Mouse (Mus musculus) heart, adult 9 months (tissue): Measurements from ENCODE around the gene Yeats2.
A peak's percentile ranks its signal among the peaks of the same experiment; 100 is the strongest.
"Not testable (repeated sequence)": the region's sequence is repeated elsewhere in the genome, so short reads cannot be mapped to it uniquely, and the experiment has no call there.

Source experiments
- DNase-seq, 2 experiments: peaks; one replicate each; pipeline ENCODE4 v3.0.0; 2022; ENCODE audit warnings: low spot score in 2 of 2

Gene Yeats2

DNA sequence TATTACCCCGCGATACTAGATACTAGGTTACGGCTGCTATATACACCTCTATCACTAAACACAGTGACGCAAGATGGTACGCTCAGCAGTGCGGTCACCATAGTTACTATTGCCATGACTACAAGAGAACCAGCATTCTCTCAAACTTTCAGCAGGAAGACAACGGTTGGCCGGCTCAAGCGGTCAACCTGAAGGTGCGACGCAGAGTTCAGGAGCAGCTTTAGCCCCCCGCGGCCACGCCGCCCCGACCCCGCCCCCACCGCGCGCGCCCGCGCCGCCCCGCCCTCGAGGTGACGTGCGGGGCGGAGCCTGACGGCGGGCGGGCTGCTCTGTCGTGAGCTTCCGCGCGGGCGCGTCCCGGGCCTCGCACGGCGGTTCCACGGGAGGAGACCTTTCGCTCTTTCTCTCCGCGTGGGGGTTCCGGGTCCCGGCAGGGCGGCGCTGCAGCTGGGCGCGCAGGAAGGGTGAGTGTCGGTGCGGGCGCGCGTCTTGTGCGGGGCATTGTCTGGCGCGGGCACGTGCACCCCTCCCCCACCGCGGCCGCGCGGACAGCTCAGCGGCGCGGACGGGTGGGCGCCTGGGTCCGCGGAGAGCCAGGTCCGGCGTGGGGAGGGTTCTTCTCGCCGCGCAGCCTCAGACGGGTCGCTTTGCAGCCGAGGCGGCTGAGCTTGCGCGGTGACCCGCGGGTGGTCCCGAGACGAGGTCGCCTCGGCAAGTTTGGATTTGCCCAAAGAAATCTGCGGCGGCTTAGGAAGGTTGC, at the start of gene Yeats2:
Gene Yeats2, plus strand, starts transcription at position 292 of the 760 bp plus-strand sequence.
- peak; percentile 83 to 86 for DNase-seq

DNA sequence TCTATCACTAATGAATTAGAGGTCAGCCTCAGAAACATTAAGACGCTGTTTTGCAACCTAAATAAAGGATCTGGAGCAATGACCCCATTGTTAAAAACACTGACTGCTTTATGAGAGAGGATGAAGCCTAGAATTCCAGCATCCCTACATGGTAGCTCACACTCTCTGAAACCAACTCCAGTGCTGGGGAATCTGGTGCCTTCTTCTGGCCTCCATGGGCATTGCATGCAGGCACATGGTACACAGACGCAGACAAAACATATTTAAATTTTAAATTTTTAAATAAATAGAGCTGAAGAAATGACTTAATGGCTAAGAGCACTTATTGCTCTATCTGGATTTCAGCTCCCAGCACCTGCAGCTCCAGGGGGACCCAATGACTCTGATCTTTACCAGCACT, 44.9 kb upstream of the Yeats2 start:
- DNase-seq, result no peak

DNA sequence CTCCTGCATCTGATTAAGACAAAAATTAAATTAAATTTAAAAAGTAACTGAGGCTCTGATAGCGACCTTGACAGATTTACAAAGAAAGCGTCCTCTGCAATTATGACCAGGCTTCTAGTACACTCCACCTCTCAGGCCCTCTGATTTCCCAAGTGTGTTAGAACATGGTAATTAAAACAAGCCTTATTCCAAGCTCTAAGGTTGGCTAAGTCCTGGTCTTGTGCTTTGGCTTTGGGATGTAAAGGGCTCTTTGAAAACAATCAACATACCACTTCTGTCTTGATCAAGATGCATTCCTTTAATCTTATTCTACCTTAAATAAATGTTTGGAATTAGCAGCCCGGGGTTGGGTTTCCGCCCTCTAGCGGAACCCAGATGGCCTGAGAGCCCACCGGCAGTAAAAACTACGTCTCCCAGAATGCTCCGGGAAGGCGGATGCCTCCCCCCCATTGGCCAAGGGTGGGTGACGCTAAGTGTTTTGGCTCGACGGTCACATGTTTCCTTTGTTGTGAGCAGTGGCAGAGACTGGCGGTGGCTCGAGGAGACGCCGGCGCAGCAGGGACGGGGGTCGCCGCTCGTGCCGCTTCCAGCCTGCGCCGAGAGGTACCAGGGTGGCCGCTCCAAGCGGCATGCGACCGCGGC, 43.7 kb upstream of the Yeats2 start, which contains the start of gene Klhl24:
Gene Klhl24, plus strand, starts transcription at position 474 of the 642 bp plus-strand sequence.
- DNase-seq, result peak; percentile 95 to 96

DNA sequence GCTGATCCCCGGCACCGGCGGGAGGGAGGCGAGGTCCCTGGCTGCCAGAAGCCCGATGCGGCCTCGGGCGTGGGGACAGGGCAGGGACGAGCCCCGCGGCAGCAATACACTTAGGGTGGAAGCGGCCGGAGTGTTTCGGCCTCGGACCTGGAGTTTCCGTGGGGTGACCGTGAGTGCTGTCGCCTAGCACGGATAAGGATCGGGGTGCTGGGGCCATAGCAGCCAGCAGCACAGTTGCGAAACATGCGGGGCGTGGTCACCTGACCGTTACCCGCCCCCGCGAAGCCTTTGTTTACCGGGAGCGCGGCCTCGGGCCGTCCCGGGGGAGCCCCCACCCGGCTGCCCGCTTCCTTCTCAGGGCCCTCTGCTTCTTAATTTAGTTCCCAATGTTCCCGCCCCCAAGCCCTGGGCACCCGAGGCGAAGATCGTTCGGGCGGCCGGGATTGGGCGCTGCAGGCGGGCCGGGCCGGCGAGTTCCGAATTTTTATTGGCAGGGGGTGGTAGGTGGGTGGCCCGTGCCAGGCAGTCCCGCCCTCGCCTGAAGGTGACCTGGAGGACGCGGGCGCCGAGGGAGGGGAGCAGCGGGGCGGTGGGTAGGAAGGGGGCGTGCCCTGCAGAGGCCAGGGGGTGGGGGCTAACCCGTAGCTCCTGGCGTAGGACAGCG, 43.0 kb upstream of the Yeats2 start:
- peak; percentile 96 to 98 for DNase-seq

DNA sequence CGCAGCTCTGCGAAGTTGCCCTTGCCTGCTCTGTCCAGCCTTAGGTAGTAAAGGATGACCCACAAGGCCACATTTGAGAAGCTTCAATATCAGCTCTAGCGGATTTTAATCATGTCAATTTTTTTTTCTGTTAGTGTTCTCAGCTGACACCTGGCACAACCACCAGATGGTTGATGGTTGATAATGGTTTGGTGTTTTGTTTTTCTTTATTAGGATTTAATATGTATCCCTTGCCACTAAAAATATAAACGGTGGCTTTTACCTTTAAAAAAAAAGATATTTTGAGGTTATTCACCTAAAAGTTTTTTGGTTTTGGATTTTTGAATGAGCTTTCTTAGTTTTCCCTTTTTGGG, 42.5 kb upstream of the Yeats2 start:
- DNase-seq, result no peak

DNA sequence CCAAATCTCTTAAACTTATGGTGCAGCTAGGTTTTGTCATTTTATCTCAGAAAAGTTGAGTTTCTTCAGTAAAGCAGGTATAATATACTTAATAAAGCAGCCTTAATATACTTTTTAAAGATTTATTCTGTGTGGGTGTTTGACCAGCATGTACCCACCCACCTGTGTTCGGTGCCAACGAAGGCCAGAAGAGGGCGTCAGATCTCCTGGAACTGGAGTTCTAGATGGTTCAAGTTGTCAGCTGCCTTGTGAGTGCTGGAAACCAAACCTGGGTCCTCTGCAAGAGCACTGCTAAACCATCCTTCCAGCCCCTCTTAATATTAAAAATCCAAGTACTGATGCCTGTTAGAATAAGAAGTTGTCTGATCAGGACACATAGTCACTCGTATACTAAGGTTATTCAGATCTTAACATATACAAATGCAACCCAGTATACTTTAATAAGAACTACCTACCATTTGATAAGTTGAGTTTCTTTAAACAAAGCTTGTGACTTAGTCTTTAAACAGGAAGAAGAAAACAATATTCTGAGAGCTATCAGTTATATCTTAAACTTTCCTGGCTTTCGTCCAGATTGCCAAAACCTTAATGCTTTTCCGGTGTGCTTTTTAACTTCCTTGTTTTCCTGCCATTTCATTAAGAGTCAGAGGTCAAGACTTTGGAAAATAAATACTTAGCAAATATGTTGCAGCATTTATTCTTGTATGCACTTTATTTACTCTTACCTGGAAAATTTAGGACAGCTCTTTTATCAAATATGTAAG, 41.8 kb upstream of the Yeats2 start:
- DNase-seq, result peak; percentile 24 to 28

DNA sequence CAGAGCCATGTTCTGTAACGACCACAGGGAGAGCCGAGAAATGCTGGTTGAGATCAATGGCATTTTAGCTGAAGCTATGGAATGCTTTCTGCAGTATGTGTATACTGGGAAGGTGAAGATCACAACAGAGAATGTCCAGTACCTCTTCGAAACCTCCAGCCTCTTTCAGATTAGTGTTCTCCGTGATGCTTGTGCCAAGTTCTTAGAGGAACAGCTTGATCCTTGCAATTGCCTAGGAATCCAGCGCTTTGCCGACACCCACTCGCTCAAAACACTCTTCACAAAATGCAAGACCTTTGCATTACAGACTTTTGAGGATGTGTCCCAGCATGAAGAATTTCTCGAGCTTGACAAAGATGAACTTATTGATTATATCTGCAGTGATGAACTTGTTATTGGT, 33.9 kb upstream of the Yeats2 start:
- no peak for DNase-seq

DNA sequence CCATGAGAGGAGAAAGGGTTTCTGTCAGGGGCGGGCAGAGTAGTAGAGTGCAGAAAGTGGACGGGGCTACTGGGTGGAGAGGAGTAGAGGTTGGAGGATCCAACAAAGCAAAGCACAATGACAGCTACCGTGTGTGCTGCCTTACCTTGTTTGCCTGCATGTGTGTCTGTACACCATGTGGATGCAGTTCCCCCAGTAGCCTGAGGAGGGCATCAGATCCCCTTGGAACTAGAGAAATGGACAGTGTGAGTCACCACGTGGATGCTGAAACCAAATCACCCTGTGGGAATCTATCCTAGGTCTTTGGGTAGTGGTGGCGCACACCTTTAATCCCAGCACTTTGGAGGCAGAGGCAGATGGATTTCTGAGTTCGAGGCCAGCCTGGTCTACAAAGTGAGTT, 31.9 kb upstream of the Yeats2 start:
- DNase-seq, result no peak

DNA sequence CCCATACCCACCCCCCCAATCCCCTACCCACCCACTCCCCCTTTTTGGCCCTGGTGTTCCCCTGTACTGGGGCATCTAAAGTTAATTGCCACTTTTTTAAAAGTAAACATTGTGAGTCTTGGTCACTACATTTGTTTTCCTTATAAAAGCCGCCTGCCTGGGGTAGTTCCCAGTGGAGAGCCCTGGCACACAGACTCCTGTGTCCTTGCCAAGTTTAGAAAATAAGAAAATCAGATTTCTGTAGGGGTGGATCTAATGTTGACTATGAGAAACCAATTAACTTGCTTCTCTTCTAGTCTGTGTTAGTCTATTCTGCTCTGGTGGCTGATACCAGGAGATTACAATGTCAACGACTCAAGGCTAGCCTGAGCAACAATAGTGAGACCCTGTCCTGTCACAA, 28.2 kb upstream of the Yeats2 start:
- DNase-seq, result peak in 1 of 2 experiments; percentile 30

DNA sequence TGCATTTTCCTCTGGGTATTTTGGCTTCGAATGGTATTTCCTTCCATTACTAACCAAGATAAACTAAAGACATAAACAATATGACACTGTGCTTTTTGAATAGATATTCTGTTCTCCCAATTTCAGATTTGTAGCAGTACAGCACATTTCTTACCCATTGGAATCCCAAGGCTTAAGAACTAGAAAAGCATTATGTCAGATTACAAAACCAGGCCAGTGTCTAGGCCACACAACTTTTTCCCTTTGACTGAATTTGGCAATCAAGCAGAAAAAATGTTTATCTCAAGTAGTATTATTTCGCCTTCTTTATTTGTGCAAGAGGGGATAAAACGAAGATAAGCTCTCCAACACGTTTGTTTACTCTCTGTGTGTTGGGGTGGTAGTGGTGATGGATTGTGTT, 24.8 kb upstream of the Yeats2 start:
- DNase-seq, result no peak

DNA sequence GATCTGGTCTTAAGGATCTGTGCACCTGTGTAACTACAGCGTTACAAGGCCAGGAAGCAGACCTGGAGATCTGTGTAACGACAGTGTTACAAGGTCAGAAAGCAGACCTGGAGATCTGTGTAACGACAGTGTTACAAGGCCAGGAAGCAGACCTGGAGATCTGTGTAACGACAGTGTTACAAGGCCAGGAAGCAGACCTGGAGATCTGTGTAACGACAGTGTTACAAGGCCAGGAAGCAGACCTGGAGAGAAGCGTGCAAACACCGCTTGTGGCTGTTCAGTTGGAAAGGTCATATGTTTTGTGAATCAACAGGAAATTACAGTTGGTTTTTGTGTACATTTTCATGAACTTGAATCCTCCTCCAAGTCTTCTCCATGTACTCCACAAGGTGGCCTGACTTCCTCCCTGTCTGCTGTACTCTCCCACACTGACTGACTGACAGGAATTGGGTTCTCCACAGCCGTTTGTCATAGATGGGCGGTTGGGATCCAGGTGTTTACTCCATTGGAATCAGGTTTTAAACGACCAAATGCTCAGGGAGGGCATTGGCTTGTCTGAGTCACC, 14.5 kb upstream of the Yeats2 start:
- not testable (repeated sequence) for DNase-seq

DNA sequence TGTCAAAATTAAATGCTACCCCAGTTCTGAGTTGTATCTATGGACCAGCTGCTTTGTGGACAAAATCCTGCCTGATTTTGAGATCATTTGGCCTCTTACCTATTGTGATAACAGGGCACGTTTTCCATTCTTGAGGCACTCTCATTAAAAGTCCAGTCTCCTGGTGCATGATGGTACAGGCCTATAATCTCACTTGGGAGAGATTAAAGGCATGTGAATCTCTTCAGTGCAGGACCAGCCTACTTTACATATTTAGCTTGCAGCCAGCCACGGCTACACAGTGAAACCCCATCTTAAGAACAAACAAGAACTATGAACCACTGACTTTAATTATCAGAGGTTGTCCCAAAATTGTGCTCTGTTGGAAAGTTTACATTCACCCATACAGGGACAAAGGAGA, 10.5 kb upstream of the Yeats2 start:
- no peak for DNase-seq

DNA sequence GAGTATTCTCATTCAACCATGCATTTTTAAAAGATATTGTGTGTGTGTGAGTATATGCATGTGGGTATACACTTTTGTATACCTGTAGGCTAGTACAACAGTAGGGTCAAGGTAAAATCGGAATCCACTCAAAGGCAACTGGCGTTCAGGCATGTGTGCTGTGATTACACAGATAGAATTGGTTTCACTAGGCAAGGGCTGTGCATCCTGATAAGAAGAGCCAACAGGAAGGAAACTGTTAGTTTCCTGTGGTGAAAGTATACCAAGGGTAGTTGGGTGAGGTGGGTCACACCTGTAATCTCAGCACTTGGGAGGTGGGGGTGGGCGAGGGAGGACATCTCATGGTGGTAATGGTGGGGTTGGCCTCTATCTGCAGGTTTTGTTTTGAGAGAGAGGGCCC, 3.7 kb downstream of the Yeats2 start:
- DNase-seq, result no peak

DNA sequence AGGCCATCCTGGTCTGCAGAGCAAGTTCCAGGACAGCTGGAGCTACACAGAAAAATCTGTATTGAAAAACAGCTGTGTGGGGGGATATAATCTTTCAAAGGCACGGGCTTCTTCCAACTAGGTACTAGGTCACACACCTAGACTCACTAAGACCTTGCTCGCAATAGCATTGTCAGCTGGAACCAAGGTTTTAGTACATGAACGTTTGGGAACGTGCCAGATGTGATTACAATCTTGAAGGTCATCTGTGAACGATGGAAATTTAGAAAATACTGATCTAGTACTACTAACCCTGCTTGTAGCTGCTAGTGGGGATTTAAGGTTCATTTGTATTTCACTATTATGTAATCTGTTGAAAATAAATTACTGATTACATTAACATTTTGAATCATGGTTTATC, 11.1 kb downstream of the Yeats2 start:
- peak in 1 of 2 experiments; percentile 23 for DNase-seq

DNA sequence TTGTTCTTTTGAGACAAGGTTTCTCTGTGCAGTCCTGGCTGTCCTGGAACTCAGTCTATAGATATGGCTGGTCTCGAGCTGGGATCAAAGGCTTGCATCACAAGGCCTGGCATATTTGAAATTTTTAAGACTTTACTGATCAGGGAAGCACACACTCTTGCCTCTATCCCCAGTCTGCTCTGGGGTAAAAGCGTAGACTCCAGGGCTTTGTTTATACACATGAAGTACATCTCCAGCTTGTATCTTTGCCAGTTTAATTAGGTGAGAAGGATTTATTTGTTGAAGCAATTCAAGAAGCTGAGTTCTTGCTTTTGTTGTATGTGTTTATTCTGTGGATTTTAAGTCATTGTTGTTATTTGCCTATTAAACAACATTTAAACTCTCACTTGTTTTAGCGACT, 12.9 kb downstream of the Yeats2 start:
- DNase-seq, result no peak

DNA sequence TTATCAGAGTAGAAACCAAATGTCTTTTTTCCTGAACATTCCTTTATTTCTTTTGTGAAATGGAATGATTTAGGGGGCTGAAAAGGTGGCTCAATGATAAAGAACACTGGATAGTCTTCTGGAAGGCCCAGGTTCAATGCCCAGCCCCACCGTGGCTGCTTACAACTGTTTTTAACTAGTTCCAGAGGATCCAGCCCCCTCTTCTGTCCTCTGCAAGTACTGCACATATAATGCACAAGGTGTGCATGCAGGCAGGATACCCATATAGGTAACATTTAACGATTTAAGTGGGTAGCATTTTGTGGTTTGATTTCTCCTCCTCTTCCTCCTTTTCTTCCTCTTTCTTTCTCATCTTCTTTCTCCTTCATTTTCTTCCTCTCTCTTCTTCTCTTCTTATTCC, 19.3 kb downstream of the Yeats2 start:
- DNase-seq, result no peak

DNA sequence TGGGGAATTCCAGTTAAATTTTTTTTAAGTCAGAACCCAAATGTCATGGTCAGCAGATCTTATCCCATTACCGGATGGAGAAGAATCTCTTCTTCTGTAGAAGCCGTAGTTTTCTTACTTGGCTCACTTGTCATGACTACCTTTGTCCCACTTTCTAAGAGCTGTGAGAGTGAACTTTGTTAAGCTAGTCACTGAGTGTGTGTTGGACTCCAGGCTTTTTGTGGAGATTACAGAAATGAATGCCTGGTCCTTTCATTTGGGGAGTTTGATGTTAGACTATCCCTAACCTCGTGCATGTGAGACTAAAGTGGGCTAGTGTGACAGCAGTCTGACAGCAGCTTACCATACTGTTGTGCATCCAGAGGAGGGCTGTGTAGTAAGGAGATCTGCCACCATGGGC, 28.2 kb downstream of the Yeats2 start:
- DNase-seq, result no peak

DNA sequence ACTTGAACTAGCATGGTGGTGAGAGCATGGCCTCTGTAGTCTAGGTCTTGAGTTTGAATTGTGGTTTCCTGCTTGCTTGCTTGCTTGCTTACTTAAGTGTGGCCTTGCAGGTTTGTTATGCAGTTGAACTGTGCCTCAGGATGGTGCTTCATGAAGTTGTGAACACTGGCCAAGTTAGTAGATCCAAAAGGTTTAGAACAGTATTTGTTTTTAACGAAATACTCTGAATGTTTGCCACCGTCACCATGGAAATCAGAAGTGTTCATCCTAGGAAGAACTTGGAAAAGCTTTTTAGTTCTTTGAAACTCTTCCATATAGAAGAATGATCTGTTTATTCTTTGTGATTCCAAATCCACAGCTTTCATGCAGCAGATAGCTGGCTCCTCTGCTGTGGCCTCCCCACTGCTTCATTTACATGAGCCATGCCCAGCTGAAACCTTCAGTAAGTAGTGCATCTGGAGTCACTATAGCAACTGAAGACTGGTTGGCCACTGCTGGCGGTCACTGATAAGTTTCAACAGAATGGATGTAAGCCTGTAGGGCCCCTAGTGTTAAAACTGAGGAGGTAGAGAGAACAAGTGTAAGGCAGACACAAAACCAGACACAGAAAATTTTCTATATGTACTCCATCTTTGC, 28.7 kb downstream of the Yeats2 start:
- no peak for DNase-seq

DNA sequence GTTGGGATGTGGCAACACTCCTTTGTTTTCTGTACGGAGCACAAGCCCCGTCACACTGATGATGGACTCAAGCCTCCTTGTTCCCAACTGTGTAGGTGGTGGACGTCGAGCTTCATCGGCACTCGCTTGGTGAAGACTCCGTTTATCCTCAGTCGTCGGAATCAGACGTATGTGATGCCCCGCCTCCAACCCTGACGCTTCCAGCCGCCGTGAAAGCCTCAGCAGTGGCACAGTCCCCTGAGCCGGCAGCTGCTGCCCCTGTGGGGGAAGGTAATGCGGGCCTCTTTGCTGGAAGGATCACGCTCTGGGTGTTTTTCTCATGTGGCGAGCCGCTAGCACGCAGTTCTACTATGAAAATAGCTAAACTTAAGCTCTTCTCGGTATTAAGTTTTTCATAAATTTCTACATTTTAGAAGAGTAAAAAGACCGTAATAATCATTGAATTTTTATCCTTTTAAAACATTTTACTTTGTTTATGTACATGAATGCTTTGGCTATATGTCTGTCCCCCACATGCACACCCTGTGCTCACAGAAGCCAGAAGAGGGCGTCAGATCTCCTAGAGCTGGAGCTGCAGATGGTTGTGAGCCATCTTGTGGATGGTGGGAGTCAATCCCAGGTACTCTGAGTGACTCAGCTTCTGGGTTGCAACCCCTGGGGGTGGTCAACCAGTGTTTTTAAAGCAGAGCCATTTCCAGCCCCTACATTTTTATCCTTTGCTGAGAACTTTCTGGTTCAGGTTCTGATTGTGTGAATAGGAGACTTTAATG, 38.7 kb downstream of the Yeats2 start:
- DNase-seq, result no peak

DNA sequence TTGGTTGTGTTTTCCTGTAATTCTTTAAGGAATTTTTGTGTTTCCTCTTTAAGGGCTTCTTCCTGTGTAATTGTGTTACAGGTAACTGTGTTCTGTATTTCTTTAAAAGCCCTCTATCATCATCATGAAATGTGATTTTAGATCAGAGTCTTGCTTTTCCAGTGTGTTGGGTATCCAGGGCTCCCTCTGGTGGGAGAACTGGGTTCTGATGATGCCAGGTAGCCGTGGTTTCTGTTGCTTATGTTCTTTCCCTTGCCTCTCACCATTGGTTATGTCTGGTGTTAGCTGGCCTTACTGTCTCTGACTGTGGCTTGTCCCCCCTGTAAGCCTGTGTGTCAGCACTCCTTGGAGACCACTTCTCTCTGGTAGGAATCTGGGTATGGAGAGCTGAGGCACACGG, 44.5 kb downstream of the Yeats2 start:
- no peak for DNase-seq
